Mouse (Mus musculus): Measurements from ENCODE around the gene Prkab2.

Prkab2 gene

GRCm38 (mm10) chr3:97691443-97692017 is 33.5 kb downstream of the Prkab2 start:
- peak in 1 of 2 experiments; percentile 37 for DNase-seq (ENCODE audit: low spot score in 2 of 2)

DNA sequence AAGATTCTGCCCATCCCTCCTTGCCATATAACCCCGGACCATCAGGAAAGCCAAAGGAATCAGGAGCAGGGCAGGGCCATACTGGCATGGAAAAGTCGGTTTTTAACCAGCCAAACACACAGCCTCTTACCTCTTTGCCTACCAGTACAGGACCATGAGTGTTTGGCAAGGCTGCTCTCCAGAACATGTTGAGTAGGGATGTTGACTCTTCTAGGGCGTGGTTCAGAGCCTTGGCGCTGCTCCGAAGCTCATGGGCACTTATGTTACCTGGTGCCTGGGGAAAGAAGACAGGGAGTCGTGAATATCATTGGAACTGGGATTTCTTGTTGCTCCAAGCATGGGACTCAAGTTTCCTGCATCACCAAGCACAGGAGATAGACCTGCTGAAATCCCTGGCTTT is 35.8 kb downstream of the Prkab2 start:
- no peak for DNase-seq (ENCODE audit: low spot score in 2 of 2)

DNA sequence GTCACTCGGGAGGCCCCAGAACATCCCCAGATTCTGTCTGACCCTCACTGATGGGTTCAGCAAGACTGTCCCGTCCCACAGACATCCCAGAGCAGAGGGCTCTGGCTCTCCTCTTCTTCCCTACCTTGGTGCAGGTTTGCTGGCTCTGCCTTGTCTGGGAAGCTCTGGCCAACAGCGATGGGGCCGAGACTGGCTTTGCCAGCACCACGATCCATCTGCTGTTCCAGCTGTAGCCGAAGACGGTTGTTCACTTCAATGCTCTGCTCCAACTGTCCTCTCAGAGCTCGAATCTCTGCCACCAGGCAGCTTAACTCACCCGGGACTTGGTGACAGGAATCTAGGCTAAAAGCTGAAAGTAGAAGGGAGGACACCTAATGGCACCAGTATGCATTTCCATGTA is 38.9 kb downstream of the Prkab2 start:
- no peak for DNase-seq (ENCODE audit: low spot score in 2 of 2)

DNA sequence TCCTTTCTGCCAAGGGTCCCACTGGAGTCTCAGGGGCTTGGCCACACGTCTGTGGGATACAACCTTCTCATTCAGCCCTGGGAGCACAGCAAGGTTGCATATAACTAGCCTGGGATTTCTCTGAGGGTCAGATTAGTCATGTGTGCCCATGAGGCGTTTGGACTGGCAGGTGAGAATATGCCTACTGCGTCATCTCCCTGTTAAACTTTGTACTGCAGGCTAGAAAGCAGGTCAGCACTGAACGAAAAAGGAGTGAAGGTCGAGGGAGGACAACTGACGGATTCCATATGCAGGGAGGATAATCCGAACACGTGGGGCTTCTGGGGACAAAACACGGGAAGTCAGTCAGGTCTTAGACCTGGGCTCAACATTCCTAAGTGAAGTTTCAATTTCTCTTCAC is 39.3 kb downstream of the Prkab2 start:
- DNase-seq (ENCODE audit: low spot score in 2 of 2), result no peak

DNA sequence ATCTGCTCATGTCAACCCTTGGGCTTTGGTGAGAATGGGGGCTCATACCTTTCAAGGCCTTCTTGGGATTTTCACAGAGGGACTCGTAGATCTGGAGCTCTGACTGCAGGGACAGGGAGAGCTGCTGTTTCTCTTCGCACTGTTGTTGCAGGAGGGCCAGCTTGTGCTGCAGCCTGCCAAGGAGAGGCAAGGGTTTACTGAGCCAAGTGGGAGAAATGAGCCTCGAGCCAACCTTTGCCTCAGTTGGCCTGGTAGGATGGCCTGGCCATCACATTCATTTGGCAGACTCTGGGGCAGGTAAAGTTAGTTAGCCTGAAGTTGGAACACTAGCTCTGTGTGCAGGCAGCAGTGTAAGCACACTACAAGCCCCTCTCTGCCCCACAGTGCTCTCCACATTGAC is 41.1 kb downstream of the Prkab2 start:
- DNase-seq (ENCODE audit: low spot score in 2 of 2), result no peak

GRCm38 (mm10) chr3:97701198-97701597 is 43.2 kb downstream of the Prkab2 start:
- no peak for DNase-seq (ENCODE audit: low spot score in 2 of 2)

DNA sequence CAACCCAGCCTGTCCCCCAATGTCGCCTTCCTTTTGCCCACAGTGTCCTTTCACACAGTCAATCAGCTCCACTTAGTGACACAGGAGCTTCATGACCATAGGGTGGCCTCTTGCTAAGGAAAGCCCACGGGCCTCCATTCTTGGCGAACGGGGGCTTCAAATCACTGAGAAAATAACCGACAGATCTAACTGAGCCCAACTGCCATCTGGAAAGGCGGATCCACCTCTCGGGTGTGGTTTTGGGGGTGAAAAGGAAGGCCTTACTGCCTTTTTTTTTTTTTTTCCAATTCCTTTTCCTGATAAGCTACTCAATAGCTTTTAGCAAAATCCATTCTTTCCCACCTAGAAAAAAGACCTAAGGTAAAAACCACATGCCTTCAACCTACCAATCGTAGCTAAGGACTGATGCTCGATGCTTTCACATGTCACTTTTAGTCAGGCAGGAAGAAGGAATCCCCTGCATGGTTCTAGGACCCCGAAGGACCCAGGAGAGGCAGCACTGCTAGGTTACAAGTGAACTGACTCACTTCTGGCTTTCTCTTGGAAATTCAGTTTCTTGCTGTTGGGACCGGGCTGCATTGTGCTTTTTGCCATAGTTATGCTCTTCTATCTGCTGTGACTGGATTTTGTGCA is 44.6 kb downstream of the Prkab2 start:
- DNase-seq (ENCODE audit: low spot score in 2 of 2), result no peak

DNA sequence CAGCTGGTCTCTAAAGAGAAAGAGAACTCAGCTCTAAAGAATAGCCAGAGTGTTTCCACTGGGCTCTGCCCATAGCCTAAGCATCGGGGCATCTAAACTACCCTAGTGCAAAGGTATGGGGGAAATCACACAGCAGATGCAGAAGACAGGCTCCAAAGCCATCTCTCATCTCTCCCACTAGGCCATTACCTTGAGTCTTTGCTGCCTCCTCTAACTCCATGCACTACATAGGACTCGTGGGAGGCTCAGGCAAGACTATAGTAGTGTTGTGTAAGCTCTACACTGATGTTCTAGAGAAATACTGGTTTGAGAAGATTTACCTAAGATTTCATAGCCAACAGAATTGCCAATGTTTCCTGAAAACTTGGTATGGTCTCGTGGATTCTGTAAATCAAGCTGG is 47.5 kb downstream of the Prkab2 start:
- no peak for DNase-seq (ENCODE audit: low spot score in 2 of 2)

- DNase-seq (ENCODE audit: low spot score in 2 of 2), result no peak
Observed at GRCm38 (mm10) chr3:97706561-97706960, 48.6 kb downstream of the Prkab2 start.

GRCm38 (mm10) chr3:97710134-97710533 is 52.1 kb downstream of the Prkab2 start:
- DNase-seq (ENCODE audit: low spot score in 2 of 2), result no peak

DNA sequence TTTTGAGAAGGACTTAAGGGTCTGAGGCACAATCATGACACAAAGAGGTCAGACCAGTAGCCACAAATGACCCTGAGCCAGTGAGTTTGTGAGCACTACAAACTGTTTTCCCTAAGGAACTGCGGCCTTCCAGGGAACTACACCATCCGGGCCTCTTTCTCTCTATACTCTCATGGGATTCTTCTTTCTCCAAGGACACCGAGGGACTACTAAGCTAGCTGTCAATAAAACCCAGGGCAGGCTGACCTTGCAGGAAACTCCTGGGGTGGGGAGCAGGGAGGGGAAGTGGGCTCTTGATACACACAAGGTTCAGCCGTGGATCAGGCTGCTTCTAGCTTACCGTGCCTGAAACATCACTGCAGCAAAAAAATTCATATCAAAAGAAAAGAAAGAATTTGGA is 52.9 kb downstream of the Prkab2 start:
- DNase-seq (ENCODE audit: low spot score in 2 of 2), result no peak

DNA sequence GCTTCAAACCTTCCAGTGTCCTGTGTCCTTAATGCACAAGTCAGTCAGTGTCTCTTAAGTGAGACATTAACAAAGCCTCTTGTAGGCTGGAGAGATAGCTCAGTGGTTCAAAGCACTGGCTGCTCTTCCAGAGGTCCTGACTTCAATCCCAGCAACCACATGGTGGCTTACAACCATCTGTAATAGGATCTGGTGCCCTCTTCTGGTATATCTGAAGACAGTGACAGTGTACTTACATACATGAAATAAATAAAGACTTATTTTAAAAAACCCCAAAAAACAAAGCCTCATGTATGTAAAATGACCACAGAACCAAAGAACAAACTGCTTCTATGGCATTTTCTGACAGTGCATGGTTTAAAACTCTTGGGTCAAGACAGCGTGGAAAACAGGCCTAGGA is 57.9 kb downstream of the Prkab2 start:
- DNase-seq (ENCODE audit: low spot score in 2 of 2), result no peak

- no peak for DNase-seq (ENCODE audit: low spot score in 2 of 2)
Observed at GRCm38 (mm10) chr3:97719116-97719515, 61.1 kb downstream of the Prkab2 start.

All from frontal cortex, postnatal 36 days (tissue).